13 mouse cellular contexts compared by ENCODE assay signal in the genomic region with DNA sequence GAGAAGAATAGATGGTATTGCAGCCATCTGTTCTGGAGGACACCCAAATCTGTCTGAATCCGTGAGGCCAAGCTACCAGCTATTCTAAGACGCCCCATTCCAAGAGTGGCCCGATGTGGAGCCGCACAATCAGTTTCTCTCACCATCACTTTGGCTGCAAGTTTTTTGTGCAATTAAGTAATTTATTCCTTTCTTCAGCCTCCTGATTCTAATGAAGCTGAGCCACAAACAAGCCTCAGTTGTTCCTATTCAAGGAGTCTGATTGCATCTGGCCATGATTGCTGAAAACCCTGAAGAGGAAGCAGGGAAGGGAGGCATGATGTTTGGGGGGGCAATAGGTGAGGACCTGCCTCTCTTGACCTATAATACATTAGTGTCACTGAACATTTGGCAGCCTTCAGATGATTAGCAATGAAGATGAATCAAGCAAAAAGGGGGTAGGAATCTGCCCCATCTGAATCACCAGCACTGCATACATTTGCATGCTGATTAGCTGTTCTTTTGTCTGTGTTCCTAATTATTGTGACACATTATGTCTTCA.
DNase-seq lines count a peak whose midpoint lies in the region; ATAC-seq and TF ChIP-seq lines count a peak whose summit lies in the region.
"Had no signal": no experiment of that assay in that cellular context is flagged by ENCODE, and none has a peak within 500 bp of the region (broad histone marks: within the 10 kb centered on the region; RNA-seq: fewer than 3 reads in every experiment).

No protein-coding gene starts in this region.

- H3K9ac ChIP-seq in hindbrain, embryonic 11.5 days (ENCODE audit: low read depth, low read length) = no peak overlapping the region
- H3K9ac ChIP-seq in liver, embryonic 11.5 days (ENCODE audit: low read depth, low read length) = no peak overlapping the region
- no peak overlapping the region for H3K9ac ChIP-seq in intestine, postnatal 0 days (ENCODE audit: low read depth, low read length)
- H3K9ac ChIP-seq: heart, embryonic 13.5 days; lung, embryonic 15.5 days had no signal

- H3K9me3 ChIP-seq in hindbrain, embryonic 11.5 days (ENCODE audit: control insufficient read depth, low read length) = no peaks in the 10 kb centered on the region
- no peaks in the 10 kb centered on the region for H3K9me3 ChIP-seq in liver, embryonic 11.5 days (ENCODE audit: control insufficient read depth, low read length)
- no peaks in the 10 kb centered on the region for H3K9me3 ChIP-seq in intestine, postnatal 0 days (ENCODE audit: control insufficient read depth)
- H3K9me3 ChIP-seq: heart, embryonic 13.5 days; lung, embryonic 15.5 days had no signal

- peak; percentile 7 to 37 for DNase-seq in left cerebral cortex, adult 8-10 months (ENCODE audit: low spot score in 2 of 2)
- no peak for DNase-seq in left cerebral cortex, adult 11 months (ENCODE audit: low spot score)
- no peak for DNase-seq in hindbrain, embryonic 11.5 days (ENCODE audit: low spot score)
- DNase-seq in left cerebral cortex, postnatal 14 days (ENCODE audit: low spot score in 2 of 2) = peak; percentile 12 to 42
- peak; percentile 45 to 68 for DNase-seq in right cerebral cortex, postnatal 10 days (ENCODE audit: low spot score in 2 of 2)
- no peak for DNase-seq in liver, embryonic 11.5 days (ENCODE audit: low spot score)
- no peak for DNase-seq in kidney, adult 8-10 months
- DNase-seq: kidney, adult 2 months had no signal

- no peak overlapping the region for H3K4me2 ChIP-seq in hindbrain, embryonic 11.5 days (replicated peaks; ENCODE audit: low read depth, low read length)
- H3K4me2 ChIP-seq in liver, embryonic 11.5 days = no peak overlapping the region
- no peak overlapping the region for H3K4me2 ChIP-seq in intestine, postnatal 0 days (replicated peaks; ENCODE audit: low read depth)
- H3K4me2 ChIP-seq: heart, embryonic 13.5 days; lung, embryonic 15.5 days had no signal

- no peak for TF ChIP-seq CTCF in intestine, postnatal 0 days (IDR thresholded peaks at IDR 0.05; ENCODE audit: low read depth)

- H3K4me3 ChIP-seq in hindbrain, embryonic 11.5 days (ENCODE audit: low read depth, low read length) = no peak overlapping the region
- H3K4me3 ChIP-seq in liver, embryonic 11.5 days (ENCODE audit: low read depth, low read length) = no peak overlapping the region
- no peak overlapping the region for H3K4me3 ChIP-seq in intestine, postnatal 0 days (ENCODE audit: low read depth, low read length)
- H3K4me3 ChIP-seq: heart, embryonic 13.5 days; lung, embryonic 15.5 days; myocyte had no signal

- ATAC-seq in hindbrain, embryonic 11.5 days (ENCODE audit: low FRiP score) = peak; percentile 55
- ATAC-seq in liver, embryonic 11.5 days (replicated peaks; ENCODE audit: low FRiP score) = no peak
- ATAC-seq in intestine, postnatal 0 days = no peak
- ATAC-seq: Patski had no signal

- H3K27ac ChIP-seq in hindbrain, embryonic 11.5 days (ENCODE audit: low read depth, low read length) = no peak overlapping the region; the same call in 1 of the 2 replicates
- H3K27ac ChIP-seq in liver, embryonic 11.5 days (ENCODE audit: low read depth, low read length) = no peak overlapping the region
- H3K27ac ChIP-seq in intestine, postnatal 0 days (ENCODE audit: low read depth, low read length) = no peak overlapping the region
- H3K27ac ChIP-seq: heart, embryonic 13.5 days; lung, embryonic 15.5 days had no signal

- peaks cover 4% of the 10 kb centered on the region; the same call in 1 of the 2 replicates for H3K4me1 ChIP-seq in hindbrain, embryonic 11.5 days (replicated peaks; ENCODE audit: control insufficient read depth, insufficient read depth, low read length)
- H3K4me1 ChIP-seq in liver, embryonic 11.5 days (replicated peaks; ENCODE audit: control insufficient read depth, insufficient read depth, low read length) = no peaks in the 10 kb centered on the region
- no peaks in the 10 kb centered on the region for H3K4me1 ChIP-seq in intestine, postnatal 0 days (replicated peaks; ENCODE audit: control insufficient read depth, insufficient read depth, low read length)

- WGBS in hindbrain, embryonic 11.5 days = 58% methylated on average over 4 of the region's 4 CpGs
- WGBS in liver, embryonic 11.5 days = 87% methylated on average over 4 of the region's 4 CpGs
- 93% methylated on average over 4 of the region's 4 CpGs for whole genome bisulfite sequencing in intestine, postnatal 0 days

- intact Hi-C loops in left cerebral cortex, postnatal 14 days (cut with DNase I) = no loop called here

- H3K36me3 ChIP-seq in hindbrain, embryonic 11.5 days (ENCODE audit: control insufficient read depth, insufficient read depth, low read length) = no peaks in the 10 kb centered on the region
- no peaks in the 10 kb centered on the region for H3K36me3 ChIP-seq in liver, embryonic 11.5 days (ENCODE audit: control insufficient read depth, insufficient read depth, low read length)
- H3K36me3 ChIP-seq in intestine, postnatal 0 days (ENCODE audit: control insufficient read depth, insufficient read depth) = no peaks in the 10 kb centered on the region
- H3K36me3 ChIP-seq: heart, embryonic 13.5 days; lung, embryonic 15.5 days had no signal

- no peaks in the 10 kb centered on the region for H3K27me3 ChIP-seq in hindbrain, embryonic 11.5 days (ENCODE audit: control insufficient read depth, insufficient read depth, low read length)
- no peaks in the 10 kb centered on the region for H3K27me3 ChIP-seq in liver, embryonic 11.5 days (replicated peaks; ENCODE audit: control insufficient read depth, insufficient read depth, low read length)
- H3K27me3 ChIP-seq in intestine, postnatal 0 days (replicated peaks; ENCODE audit: control insufficient read depth, insufficient read depth, low read length) = no peaks in the 10 kb centered on the region
- H3K27me3 ChIP-seq: heart, embryonic 13.5 days; lung, embryonic 15.5 days had no signal

Comparison
In these comparisons a context has a peak if more than half of its experiments do, and no peak if none do; other contexts are left out.
1. DNase-seq: peak in left cerebral cortex, adult 8-10 months (2 of 2), left cerebral cortex, postnatal 14 days (2 of 2) and right cerebral cortex, postnatal 10 days (2 of 2); none in left cerebral cortex, adult 11 months (single experiment), hindbrain, embryonic 11.5 days (single experiment), liver, embryonic 11.5 days (single experiment) and kidney, adult 8-10 months (0 of 2).